Mouse (Mus musculus) lung, postnatal 0 days (tissue): ENCODE results near the gene Neurod2.

Source experiments
- CTCF ChIP-seq: IDR thresholded peaks from 2 replicates; pipeline ENCODE4 v1.5.1; 2016; ENCODE audit warnings: antibody characterized with exemption, mild to moderate bottlenecking
- EP300 ChIP-seq: IDR thresholded peaks from 2 replicates; pipeline ENCODE4 v1.6.1; 2016; ENCODE audit warnings: antibody characterized with exemption, mild to moderate bottlenecking, control low read depth

DNA sequence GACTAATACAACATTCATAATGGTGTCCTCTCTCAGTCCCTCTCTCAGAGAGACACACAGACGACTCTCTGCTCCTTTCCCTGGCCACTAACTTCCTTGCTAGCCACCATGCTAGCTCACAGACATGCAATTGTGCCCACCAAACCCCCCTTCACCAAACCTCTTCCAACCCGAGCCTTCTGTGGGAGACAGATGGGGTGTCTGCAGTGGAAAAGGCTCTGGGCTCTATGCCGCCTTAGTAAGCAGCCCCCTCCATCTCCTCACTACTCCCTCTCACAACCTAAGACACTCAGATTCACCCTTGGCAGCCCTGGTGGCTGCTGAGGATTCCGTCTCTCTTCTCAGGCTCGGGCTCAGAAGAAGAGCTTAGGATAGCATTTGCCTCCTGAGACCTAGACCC, 41.9 kb downstream of the Neurod2 start:
- TF ChIP-seq CTCF: no peak
- TF ChIP-seq EP300: no peak
